Mouse (Mus musculus): ENCODE measurements around the gene Aak1.

The Aak1 gene

DNA sequence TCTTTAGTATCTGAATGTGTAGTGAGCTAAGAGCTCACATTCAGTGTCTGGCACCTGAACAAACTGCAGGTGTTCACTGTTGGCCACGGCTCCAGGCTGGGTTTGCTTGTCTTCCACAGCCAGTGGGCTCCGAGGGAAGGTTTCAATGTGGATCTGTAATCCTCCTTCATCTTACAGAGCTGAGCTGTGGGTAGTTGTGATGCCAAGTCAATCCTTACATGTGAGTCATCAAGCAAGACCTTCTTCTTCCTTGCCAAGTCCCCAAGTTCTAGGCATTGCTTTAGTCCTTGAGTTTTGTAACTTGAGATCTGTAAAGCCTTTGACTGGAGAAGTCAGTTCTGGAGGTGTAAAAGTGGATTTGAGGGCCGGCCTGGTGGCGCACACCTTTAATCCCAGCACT is 124.6 kb downstream of the Aak1 start:
- DNase-seq: no peak

DNA sequence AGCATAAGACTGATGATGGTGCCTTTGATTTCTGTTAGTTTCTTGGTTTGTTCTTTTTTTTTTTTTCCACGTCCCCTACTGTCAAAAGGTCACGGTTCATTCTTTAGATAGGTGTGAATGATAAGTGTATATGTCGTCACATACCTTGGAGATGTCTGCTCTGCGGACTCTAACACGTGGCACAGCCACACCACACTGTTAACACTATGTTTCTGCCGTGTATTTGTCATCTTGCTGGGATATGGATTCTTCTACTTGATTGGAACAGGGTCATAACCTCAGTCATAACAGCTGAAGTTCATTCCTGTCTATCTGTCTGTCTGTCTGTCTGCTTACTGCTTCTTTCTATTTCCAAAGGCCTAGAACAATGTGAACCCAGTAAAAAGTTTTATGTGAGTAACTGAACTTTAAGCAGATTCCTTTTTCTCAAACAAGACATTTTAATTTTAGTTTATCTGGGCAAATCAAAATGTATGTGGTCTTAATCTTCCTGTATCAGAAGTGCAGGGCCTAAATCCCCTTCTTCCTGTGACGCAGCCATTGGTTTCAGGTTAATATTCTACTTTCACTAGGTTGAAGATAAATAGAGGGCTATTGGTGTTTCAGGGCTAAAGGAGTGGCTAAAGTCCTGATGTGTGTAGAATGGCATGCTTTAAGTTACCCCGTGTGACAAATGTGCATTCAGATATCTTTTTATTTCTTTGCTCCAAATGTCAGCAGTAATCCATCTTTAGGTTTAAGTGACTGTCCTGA is 129.0 kb downstream of the Aak1 start:
- no peak for DNase-seq

DNA sequence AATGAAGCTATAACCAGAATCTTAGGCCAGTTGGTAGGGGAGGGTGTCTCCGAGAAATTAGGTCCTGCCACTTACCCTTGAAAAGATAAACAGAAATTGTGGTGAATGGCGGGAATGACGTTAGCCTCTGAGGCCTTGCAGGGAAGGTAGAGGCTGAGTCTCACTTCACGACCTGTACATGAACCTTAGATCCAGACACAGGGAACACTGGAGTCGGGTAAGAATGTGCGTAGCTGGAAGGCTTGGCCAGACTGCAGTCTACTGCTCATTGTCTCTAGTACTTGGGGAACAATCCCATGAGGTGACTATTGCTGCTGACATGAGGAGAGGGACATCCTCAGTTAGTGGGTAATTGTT is 129.6 kb downstream of the Aak1 start:
- no peak for DNase-seq

DNA sequence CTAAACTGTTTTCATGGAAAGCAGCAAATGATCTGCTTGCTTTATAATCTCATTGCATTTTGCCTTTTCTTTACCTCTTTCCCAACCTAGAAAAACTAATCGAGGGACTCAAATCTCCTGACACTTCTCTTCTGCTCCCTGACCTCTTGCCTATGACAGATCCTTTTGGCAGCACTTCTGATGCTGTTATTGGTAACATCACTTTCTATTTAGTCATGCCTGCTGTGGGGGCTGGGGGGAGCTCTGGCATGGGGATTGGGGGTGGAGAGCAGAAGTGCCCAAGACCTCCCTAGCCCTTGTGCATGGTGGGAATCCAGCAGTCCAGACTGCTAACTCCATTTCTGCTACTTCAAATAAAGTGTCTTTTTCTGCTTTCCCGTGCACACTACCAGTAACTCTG is 131.9 kb downstream of the Aak1 start:
- no peak for DNase-seq

DNA sequence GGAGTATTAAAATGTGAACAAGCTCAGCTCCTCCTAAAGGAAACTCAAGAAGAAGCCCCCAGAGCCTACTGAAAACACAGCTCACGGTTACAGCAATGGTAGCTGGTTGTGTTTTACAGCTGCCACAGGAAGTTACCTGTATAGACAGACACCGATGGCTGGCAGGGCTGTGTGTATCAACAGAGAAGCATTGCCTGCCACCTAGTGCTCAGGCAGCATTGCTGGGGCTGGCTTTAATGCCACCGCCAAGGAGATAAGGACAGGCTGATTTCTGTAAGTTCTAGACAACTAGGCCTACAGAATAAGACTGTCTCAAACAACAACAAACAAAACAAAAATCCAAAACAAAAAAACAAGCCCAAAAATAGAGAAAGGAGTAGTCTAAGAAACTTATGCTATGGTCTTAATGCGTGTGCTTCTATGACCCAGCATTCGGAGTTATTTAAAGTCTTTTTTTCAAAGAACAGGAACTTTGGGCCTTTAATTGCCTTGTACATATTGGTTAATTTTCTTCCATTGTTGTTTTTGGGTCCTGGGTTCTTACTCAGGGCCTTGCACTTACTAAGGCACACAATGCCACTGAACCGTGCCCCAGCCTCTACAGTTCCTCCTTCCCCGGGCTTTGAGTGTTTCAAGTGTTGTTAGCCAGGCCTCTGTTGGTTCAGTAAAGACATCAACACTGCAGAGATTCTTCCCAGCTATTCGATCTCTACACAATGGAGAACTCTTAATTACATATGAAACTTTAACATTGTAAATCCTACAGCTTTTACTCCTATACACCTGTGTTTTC is 136.2 kb downstream of the Aak1 start:
- no peak for DNase-seq

DNA sequence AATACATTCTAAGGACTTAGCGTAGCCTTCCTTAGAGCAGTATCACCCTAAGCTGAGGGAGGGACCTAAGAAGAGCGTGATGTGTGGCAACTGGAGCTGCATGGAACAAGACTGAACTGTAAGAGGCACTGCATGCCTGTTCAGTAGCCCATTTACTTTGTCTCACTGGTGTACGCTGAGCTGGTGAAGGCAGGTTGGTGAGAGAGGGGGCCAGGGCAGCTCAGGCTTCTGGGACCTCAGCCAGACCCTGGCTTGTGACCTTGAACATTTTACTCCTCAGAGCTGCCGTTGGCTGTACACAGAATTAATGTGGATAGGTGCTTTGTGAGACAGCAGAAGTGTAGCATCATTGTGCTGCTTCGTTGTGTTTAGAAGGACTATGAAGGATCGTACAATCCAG is 140.3 kb downstream of the Aak1 start:
- DNase-seq: peak; percentile 35

DNA sequence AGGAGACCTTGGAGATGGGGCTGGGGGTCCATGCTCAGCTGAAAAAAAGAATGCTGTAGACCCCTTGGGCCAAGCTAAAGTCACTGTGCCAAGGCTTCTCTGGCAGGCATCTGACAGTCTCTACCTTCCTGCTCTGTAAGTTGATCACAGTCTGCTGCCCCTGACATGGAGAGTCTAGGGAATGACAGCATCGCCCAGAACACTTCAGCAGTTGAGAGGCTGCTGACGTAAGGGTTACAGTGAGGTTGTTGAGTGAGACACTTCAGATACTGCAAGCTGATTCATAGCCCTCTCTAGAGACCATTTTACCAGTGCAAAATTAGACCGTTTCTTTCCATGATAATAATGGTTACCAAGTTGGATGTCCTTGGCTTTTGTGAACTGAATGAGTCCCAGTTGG is 141.7 kb downstream of the Aak1 start:
- no peak for DNase-seq

DNA sequence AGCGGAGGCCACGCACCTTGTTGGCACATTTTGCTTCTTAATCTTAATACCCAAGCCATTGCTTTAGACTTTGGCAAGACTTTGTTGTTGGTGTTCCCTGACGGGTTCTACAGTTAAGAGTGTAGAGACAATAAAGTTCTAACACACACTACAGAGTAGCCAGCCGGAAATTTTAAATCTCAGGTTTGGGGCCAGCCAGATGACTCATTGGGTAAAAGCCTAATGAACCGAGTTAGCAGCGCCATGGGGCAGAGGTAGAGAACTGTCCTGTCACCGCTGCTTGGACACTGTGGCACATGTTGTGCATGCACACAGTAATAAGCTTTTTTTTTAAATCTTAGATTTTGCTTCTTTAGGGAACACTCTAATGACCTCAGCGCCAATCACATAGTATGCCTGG is 143.0 kb downstream of the Aak1 start:
- DNase-seq: no peak

DNA sequence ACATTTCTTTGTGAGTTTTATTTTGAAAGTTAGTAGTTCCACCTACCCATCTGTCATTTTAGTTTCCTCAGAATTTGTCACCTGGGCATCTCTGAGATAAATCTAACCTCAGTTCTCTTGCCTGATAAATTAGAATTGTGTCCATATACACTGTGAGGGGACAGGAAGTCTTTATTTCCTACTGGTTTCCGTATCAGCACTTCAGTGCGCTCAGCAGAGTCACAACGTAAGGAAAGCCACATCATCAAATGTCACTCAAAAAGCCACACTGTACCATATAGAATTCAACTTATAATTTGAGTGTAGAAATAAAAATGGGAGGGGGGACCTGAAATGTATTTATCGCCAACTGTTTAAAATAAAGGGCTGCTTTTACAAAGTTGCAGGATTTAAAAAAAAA is 144.9 kb downstream of the Aak1 start:
- DNase-seq: no peak

DNA sequence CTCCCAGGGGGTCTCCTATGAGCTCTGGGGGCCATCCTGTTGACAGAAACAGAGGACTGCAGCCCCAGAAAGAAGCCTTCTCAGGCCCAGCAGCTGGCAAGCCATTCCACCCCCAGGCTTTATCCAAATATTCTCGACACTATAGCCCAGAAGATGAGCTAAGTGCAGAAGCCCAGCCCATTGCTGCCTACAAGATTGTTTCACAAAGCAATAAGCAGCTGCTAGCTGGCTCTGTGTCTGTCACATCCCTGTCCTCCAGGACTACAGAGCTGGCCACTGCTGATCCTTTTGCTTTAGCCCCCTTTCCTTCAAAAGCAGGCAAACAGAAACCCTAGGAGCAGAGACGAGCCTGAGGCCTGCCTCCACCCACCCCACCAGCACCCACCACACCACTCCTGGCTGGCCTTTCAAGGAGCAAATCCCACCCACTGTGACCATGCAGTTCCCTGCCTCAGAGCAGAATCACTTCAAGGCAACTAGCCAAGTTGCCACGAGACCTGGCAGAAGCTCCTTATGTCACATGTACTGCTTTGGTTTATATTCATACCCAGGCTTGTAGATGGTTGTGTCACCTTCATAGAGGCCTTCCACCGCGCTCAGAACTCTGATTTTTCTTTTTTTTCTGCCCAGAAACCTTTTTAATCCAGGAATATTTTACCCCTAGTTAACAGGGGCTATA is 147.5 kb downstream of the Aak1 start:
- DNase-seq: peak; percentile 60

DNA sequence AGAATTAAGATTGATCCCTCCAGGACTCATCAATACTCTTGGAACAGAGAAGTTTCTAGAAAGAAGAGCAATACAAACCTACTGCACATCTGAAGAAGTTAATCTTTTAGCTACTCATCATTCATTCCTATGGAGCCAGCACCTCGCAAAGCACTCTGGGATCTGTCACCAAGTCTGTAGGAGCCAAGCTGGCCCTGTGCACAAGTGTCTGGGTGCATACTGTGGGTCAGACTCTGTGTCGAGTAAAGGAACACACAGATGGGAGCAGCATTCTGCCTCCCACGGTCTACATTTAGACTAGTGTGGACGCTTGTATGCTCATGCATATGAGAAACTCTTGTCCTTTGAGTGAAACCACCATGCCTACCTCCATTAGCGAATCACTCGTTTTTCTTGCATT is 148.0 kb downstream of the Aak1 start:
- DNase-seq: no peak

DNA sequence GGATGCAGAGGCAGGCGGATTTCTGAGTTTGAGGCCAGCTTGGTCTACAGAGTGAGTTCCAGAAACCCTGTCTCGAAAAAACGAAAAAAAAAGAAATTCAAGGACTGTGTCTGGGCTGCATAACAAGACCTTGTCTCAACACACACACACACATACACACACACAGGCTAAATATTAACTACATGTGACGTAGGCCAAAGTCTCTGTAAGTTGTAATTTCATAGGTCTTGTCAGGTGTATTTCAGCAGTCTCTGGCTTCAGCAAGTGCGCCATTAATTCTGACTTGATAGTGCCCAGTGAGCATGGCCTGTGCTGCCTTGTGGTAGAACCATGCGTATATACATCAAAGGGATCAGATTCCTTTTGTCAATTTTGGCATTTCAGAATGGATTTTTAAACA is 152.7 kb downstream of the Aak1 start:
- DNase-seq: no peak

DNA sequence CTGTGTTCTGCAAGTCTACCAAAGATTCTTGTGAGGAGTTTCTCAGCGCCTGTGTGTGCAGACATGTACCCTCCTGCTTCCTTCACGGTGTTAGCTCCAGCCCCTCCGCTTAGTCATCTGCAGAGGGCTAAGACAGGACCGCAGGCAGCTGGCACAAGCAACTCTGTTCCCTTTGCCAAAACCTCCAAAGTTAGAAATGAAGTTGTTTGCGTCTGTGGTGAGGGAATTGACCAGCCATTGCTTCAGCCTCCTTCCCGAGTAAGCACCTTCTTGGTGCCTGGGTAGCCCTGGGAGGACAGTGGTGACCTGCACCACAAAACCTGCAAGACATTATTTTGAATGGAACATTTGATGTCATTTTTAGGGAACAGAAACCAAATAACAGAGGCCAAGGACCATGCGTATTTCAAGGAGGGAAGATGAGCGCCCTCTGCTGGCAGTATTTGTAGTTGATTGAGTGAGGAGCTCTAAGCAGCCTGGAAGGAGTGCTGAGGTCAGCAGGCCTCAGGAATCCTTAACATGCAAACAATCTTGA is 153.3 kb downstream of the Aak1 start:
- peak; percentile 89 for DNase-seq

DNA sequence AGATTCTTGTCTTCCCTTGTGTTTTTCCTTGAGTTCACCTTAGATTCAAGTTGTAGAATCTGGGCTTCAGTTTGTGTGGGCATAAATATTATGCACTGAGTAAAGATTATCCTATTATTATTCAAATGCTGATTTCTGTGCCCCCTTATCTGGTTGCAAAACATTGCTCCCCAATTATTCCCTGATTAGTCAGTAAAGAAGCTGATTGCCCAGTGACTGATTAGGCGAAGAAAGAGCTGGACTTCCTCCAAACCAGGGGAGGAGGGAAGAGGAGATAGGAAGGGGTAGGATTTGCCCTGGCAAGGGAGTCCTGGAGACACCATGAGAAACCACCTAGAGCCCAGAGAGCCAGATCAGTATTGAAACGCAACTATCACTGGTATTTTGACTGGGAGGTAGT is 154.8 kb downstream of the Aak1 start:
- no peak for DNase-seq

DNA sequence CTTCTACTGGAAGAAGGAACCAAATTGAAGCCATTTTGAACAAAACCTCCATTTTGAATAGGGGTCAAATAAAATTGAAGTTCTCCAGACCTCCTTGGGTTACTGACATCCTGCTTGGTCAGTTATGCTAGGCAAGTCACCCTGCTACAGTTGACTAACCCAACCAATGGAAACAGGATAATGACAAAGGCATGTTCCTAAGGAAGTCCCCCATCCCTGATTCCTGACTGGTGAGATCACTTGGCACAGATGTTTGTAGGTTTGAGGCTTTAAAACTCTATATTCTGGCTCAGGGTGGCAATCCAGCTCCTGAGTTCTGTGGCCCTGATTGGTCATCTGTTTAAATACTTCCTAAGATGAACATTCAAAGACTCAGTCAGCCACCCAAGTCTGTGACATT is 156.3 kb downstream of the Aak1 start:
- DNase-seq: no peak

DNA sequence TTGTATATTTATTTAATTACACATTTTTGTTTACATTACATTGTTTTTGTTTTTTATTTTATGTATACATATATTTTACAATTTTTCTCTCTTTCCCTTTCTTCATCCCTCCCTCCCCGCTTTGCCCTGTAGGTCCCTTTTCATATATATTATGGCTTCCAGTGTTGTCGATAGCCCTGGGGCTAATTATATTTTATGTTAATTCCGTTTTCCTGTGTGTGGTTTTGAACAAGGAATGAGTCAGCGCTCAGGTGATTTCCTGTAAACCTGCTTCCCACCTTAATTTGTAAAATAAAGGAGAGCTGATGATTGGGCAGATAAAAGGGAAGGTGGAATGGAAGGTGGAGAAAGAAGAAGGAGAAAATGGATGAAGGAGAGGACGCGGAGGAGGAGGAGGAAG is 159.6 kb downstream of the Aak1 start, which contains the start of gene Nfu1:
Gene Nfu1, plus strand, starts transcription at position 350 of the 400 bp plus-strand sequence.
- no peak for DNase-seq

DNA sequence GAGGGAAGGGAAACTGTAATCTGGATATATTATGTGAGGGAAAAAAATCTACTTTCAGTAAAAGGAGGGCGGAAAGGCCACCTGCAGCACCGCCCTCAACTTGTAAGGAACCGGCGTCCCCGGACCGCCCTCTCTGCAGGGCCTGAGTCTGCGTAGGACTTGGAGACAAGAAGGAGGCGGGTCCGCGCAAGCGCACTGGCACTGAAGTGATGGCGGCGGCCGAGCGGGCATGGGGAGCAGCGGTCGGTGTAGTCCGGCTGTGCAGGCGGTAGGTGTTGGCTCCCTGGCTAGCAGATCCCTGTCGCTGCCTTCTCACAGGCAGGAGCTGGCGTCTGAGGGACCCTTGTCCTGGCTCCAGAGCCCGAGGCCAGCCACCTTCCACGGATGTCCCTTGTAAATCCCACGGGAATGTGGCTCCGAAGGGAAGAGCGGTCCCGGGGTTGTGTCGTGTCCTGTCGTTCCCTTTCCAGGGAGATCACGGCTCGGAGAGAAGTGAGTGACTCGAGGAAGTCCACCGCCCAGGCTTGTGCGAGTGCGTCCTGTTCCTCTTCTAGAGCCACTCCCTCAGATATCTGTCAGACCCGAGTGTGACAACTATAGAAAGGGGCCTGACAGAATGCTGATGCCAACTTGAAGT is 160.5 kb downstream of the Aak1 start:
- DNase-seq: peak; percentile 96

DNA sequence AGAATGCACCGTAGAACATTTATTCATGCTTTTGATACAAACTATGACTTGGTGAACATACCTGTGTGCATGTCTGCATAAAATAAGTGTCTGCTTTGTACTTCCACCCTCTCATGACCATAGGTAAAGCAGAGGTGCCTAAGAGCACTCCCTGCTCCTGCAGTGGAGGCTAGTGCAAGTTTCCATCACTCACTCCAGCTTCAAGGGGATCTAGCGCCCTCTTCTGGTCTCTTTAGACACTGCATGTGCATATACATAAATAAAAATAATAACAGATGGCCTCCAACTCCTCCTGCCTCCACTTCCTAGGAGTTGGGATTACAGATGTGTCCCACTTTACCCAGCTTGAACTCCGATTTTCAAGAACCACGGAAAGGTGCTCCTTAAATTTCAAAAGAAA is 167.6 kb downstream of the Aak1 start:
- peak; percentile 43 for DNase-seq

DNA sequence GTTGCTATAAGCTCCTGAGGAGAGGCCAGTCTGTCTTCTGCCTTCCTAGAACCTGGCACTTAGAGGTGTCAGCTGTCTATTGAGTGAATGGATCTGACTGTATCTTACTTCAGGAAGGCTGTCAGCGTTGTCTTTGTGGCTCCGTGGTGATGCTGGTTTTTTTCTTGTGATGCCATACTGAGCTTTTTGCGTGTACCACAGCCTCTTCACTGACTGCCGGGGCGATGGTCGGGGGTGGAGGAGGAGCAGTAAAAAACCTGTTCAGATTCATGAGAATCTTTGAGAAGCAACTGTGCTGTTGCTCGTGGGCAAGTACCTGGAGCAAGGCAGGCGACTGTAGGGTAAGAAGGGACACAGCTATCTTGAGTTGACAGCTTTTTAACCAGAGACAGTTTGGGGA is 169.6 kb downstream of the Aak1 start:
- no peak for DNase-seq

DNA sequence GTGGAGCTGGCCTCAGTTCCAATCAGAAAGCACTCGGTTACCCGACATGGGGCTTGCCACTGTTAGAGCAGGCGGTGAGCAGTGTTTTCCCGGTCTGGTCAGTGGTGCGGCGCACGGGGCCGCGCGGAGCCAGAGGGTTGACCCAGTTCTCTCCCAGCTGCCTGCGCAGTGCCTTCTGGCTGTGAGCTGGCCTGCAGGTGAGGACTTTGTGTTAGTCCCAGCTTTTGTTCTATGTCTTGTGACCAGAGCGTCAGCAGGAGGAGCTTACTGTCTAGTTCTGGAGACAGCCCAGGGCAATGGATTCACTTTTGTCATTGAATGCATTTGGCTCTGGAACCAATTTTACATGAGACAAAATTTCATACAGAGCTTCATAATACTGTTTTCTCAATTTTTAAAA is 172.5 kb downstream of the Aak1 start:
- no peak for DNase-seq

DNA sequence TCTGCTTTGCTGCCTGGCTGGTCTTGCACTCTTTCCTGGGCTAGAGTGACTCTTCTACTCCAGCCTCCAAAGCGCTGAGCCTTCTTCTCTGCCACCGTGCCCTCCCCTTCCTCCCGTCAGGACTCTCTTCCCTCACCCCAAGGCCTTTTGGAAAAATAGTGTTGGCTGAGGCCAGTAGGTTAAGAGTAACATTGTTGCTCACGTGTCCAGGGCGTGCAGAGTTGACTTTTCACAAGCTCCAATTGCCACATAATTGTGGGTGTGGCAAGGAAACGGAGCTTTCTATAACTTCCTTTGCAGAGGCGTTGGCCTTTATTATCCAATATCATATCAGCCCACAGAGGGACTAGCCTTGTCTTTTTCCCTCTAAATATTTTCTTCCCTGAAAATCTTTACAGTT is 177.7 kb downstream of the Aak1 start:
- DNase-seq: no peak

DNA sequence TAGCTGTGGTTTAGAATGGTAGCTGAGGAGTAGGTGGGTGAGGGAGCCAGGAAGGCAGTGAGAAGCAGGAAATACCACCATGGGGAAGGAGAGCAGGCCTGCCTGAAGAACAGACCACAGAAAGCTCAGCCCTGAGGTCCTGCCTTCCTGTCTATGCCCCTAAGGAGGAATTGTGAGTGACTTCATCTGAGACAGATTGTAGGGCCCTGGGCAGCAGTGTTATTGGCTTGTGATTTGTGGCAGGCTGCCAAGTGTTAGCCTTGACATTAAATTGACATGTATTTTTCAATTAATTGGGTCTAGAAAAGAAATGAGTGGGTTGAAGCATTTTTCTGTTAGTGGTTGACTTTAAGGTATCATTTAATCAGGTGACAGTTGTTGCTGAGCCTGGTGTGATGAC is 179.6 kb downstream of the Aak1 start:
- DNase-seq: no peak

DNA sequence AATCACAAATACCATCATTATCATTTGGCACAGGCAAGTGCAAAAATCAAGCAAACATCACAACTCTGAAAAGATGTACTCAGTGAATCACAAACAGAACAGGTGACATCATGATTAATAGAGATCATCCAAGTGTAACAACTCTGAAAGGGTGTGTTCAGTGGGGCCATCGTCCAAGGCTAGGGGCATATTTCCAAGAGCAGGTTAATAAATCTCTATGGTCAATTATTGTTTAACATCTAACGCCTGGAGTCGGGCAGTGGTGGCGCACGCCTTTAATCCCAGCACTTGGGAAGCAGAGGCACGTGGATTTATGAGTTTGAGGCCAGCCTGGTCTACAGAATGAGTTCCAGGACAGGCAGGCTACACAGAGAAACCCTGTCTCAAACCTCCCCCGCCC is 182.0 kb downstream of the Aak1 start:
- peak; percentile 51 for DNase-seq
